Comparison of ENCODE assay signal across 21 mouse cellular contexts in the genomic region with DNA sequence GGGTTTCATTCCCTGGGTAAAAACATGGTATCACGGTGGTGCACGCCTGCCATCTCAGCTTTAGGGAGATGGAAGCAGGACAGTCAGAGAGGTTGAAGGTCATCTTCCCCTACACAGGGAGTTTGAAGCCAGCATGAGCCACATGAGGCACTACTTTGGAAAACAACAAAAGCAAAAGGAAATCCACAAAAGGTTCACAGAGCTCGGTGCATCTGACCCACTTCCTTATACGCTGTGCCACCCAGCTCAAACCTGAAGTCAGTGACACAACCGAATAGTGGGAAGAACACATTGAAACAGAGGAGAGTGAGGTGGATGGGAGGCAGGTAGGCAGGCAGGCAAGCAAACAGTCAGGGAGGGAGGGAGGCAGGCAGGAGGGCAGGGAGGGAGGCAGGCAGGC. TPM values are rescaled to one million over a fixed set of nuclear protein-coding genes. Genes with fewer than 3 reads are reported as not detected.
A peak's percentile ranks its signal among the peaks of the same experiment; 100 is the strongest.
DNase-seq lines count a peak whose midpoint lies in the region; ATAC-seq and TF ChIP-seq lines count a peak whose summit lies in the region.
"Had no signal": no experiment of that assay in that cellular context is flagged by ENCODE, and none has a peak within 500 bp of the region (broad histone marks: within the 10 kb centered on the region; RNA-seq: fewer than 3 reads in every experiment).

No protein-coding gene starts in this region.

- no peaks in the 10 kb centered on the region for H3K27me3 ChIP-seq in stomach, embryonic 16.5 days (ENCODE audit: control insufficient read depth, insufficient read depth, low read length)
- no peaks in the 10 kb centered on the region for H3K27me3 ChIP-seq in stomach, postnatal 0 days (ENCODE audit: control insufficient read depth, insufficient read depth, low read length)
- no peaks in the 10 kb centered on the region for H3K27me3 ChIP-seq in cerebellum, adult 2 months (ENCODE audit: control insufficient read depth, insufficient read depth, low read length)
- H3K27me3 ChIP-seq: kidney, embryonic 15.5 days; neural tube, embryonic 15.5 days; Patski; stomach, embryonic 15.5 days had no signal

- no peak overlapping the region for H3K4me3 ChIP-seq in stomach, embryonic 16.5 days (replicated peaks; ENCODE audit: low read length)
- no peak overlapping the region for H3K4me3 ChIP-seq in stomach, postnatal 0 days (ENCODE audit: low read depth, low read length)
- H3K4me3 ChIP-seq in cerebellum, adult 2 months (replicated peaks; ENCODE audit: insufficient read depth, low read depth, low read length): no peak overlapping the region
- H3K4me3 ChIP-seq: embryonic facial prominence, embryonic 10.5 days; kidney, embryonic 15.5 days; limb, embryonic 10.5 days; neural tube, embryonic 15.5 days; stomach, embryonic 15.5 days had no signal

- H3K9me3 ChIP-seq in stomach, embryonic 16.5 days (replicated peaks; ENCODE audit: control insufficient read depth, low read length): no peaks in the 10 kb centered on the region
- no peaks in the 10 kb centered on the region for H3K9me3 ChIP-seq in stomach, postnatal 0 days (ENCODE audit: control insufficient read depth, low read length)
- H3K9me3 ChIP-seq: embryonic facial prominence, embryonic 10.5 days; kidney, embryonic 15.5 days; limb, embryonic 10.5 days; neural tube, embryonic 15.5 days; stomach, embryonic 15.5 days had no signal

- 67% methylated on average over 5 of the region's 5 CpGs for WGBS in stomach, embryonic 16.5 days
- 65% methylated on average over 5 of the region's 5 CpGs for WGBS in stomach, postnatal 0 days
- 80% methylated on average over 5 of the region's 5 CpGs for WGBS in cerebellum, adult 2 months

- H3K36me3 ChIP-seq in stomach, embryonic 16.5 days (ENCODE audit: control insufficient read depth, insufficient read depth, low read length): no peaks in the 10 kb centered on the region
- H3K36me3 ChIP-seq in stomach, postnatal 0 days (ENCODE audit: control insufficient read depth, insufficient read depth, low read length): no peaks in the 10 kb centered on the region
- H3K36me3 ChIP-seq: embryonic facial prominence, embryonic 10.5 days; kidney, embryonic 15.5 days; limb, embryonic 10.5 days; neural tube, embryonic 15.5 days; stomach, embryonic 15.5 days had no signal

- peaks cover 2% of the 10 kb centered on the region; the same call in 1 of the 2 replicates for H3K4me1 ChIP-seq in stomach, embryonic 16.5 days (ENCODE audit: control insufficient read depth, insufficient read depth, low read length)
- H3K4me1 ChIP-seq in stomach, postnatal 0 days (replicated peaks; ENCODE audit: control insufficient read depth, insufficient read depth): no peaks in the 10 kb centered on the region; the same call in 1 of the 2 replicates
- H3K4me1 ChIP-seq in cerebellum, adult 2 months (ENCODE audit: control insufficient read depth, insufficient read depth, low read length): no peaks in the 10 kb centered on the region
- H3K4me1 ChIP-seq: neural tube, embryonic 15.5 days had no signal

- ATAC-seq in stomach, embryonic 16.5 days (ENCODE audit: insufficient read depth, low FRiP score): no peak
- no peak for ATAC-seq in stomach, postnatal 0 days (ENCODE audit: low FRiP score, low TSS enrichment)
- 0 out of 4 replicates have a peak, but pooled peaks have one; percentile 24 to 29 for ATAC-seq in hematopoietic stem cell, adult 5-6 weeks (replicated peaks in 1 of 2; ENCODE audit: insufficient read depth in 1 of 2, low FRiP score in 2 of 2, low TSS enrichment in 1 of 2, low read depth in 1 of 2, poor library complexity in 2 of 2, severe bottlenecking in 2 of 2)
- 0 out of 2 replicates have a peak, but pooled peaks have one; percentile 4 for ATAC-seq in neutrophil, adult 5-6 weeks (ENCODE audit: extremely low read depth, insufficient number of reproducible peaks, low FRiP score, poor library complexity, severe bottlenecking)
- ATAC-seq: forebrain, embryonic 16.5 days; Patski had no signal

- DNase-seq in stomach, postnatal 0 days (ENCODE audit: low spot score): no peak
- DNase-seq in adipocyte (ENCODE audit: low spot score): peak; percentile 54
- DNase-seq in cerebellum, adult 2 months: no peak
- no peak for DNase-seq in spleen, postnatal 14 days (ENCODE audit: low spot score in 2 of 2)
- DNase-seq: adrenal gland, adult 8-10 months; cerebellum, postnatal 14 days; gastrocnemius, postnatal 14 days; heart, postnatal 36 days; lung, adult 18-20 months; retina, postnatal 1 day had no signal

- no peak overlapping the region for H3K4me2 ChIP-seq in stomach, embryonic 16.5 days (ENCODE audit: low read depth, low read length)
- no peak overlapping the region for H3K4me2 ChIP-seq in stomach, postnatal 0 days (replicated peaks; ENCODE audit: low read depth)
- H3K4me2 ChIP-seq: heart, embryonic 11.5 days; kidney, embryonic 15.5 days; neural tube, embryonic 15.5 days; stomach, embryonic 15.5 days had no signal

- no peak for TF ChIP-seq EP300 in stomach, postnatal 0 days (optimal IDR thresholded peaks at IDR 0.05)

- peak overlapping the region; percentile 32; the same call in 1 of the 2 replicates for H3K9ac ChIP-seq in stomach, embryonic 16.5 days (ENCODE audit: low read length)
- no peak overlapping the region for H3K9ac ChIP-seq in stomach, postnatal 0 days (ENCODE audit: low read length)
- H3K9ac ChIP-seq: kidney, embryonic 15.5 days; neural tube, embryonic 15.5 days; stomach, embryonic 15.5 days had no signal

- no peak overlapping the region for H3K27ac ChIP-seq in stomach, embryonic 16.5 days (ENCODE audit: low read length)
- no peak overlapping the region for H3K27ac ChIP-seq in stomach, postnatal 0 days (replicated peaks)
- H3K27ac ChIP-seq in cerebellum, adult 2 months (ENCODE audit: insufficient read depth, low read length): no peak overlapping the region
- H3K27ac ChIP-seq: embryonic facial prominence, embryonic 10.5 days; kidney, embryonic 15.5 days; limb, embryonic 10.5 days; neural tube, embryonic 15.5 days; stomach, embryonic 15.5 days had no signal

- no peak for TF ChIP-seq POLR2A in cerebellum, adult 2 months (IDR thresholded peaks at IDR 0.05; ENCODE audit: borderline replicate concordance, insufficient read depth, low read length)

- TF ChIP-seq CTCF in stomach, postnatal 0 days (IDR thresholded peaks at IDR 0.05; ENCODE audit: low read depth): no peak
- TF ChIP-seq CTCF in cerebellum, adult 2 months (IDR thresholded peaks at IDR 0.05; ENCODE audit: borderline replicate concordance, insufficient read depth, low read depth, low read length): no peak

RNA-seq across cellular contexts. Expression of a gene that starts 11.8 kb away (rescaled TPM):
- polyA plus RNA-seq in stomach, embryonic 16.5 days (2015; fragmentation: Nextera tagmentation; extraction: Ambion mirVana): 35.7 and 36.8 TPM in 2 replicates
- 74.6 and 85.7 TPM in 2 replicates for polyA plus RNA-seq in stomach, postnatal 0 days (2015; fragmentation: Nextera tagmentation; extraction: Ambion mirVana)
- total RNA-seq in hematopoietic stem cell, adult 5-6 weeks (2017): 22.6 and 32.3 TPM in 2 replicates
- 76.0 and 90.2 TPM in 2 replicates for total RNA-seq in neutrophil, adult 5-6 weeks (2017)
- 105 and 113 TPM in 2 replicates for polyA plus RNA-seq in cerebellum, adult 2 months (2012; rRNA removed)

RNA-seq across cellular contexts. Expression of a gene that starts 12.8 kb away (rescaled TPM):
- 0.69 and 0.92 TPM in 2 replicates for polyA plus RNA-seq in stomach, embryonic 16.5 days (2015; fragmentation: Nextera tagmentation; extraction: Ambion mirVana)
- 55.0 and 60.2 TPM in 2 replicates for polyA plus RNA-seq in stomach, postnatal 0 days (2015; fragmentation: Nextera tagmentation; extraction: Ambion mirVana)
- 15.5 and 20.1 TPM in 2 replicates for total RNA-seq in hematopoietic stem cell, adult 5-6 weeks (2017)
- total RNA-seq in neutrophil, adult 5-6 weeks (2017): 160 and 183 TPM in 2 replicates
- polyA plus RNA-seq in cerebellum, adult 2 months (2012; rRNA removed): 8.2 and 8.7 TPM in 2 replicates

RNA-seq across cellular contexts. Expression of a gene that starts 40.2 kb away (rescaled TPM):
- polyA plus RNA-seq in stomach, embryonic 16.5 days (2015; fragmentation: Nextera tagmentation; extraction: Ambion mirVana): 9.2 TPM in 1 of 2 replicates, not detected in the other
- polyA plus RNA-seq in stomach, postnatal 0 days (2015; fragmentation: Nextera tagmentation; extraction: Ambion mirVana): 13.4 and 14.1 TPM in 2 replicates
- not detected in 2 replicates for total RNA-seq in hematopoietic stem cell, adult 5-6 weeks (2017)
- total RNA-seq in neutrophil, adult 5-6 weeks (2017): not detected in 2 replicates
- polyA plus RNA-seq in cerebellum, adult 2 months (2012; rRNA removed): 12.2 and 15.1 TPM in 2 replicates

Comparison
In these comparisons a context has a peak if more than half of its experiments do, and no peak if none do; other contexts are left out.
1. ATAC-seq: peak in hematopoietic stem cell, adult 5-6 weeks (2 of 2) and neutrophil, adult 5-6 weeks (single experiment); none in stomach, embryonic 16.5 days (single experiment) and stomach, postnatal 0 days (single experiment).